Mouse (Mus musculus): ENCODE data around the gene Smox. TPM values are rescaled to one million over a fixed set of nuclear protein-coding genes. Genes with fewer than 3 reads are reported as not detected.

The Smox gene
- polyA plus RNA-seq, 1 experiment: 58.3 TPM

DNA sequence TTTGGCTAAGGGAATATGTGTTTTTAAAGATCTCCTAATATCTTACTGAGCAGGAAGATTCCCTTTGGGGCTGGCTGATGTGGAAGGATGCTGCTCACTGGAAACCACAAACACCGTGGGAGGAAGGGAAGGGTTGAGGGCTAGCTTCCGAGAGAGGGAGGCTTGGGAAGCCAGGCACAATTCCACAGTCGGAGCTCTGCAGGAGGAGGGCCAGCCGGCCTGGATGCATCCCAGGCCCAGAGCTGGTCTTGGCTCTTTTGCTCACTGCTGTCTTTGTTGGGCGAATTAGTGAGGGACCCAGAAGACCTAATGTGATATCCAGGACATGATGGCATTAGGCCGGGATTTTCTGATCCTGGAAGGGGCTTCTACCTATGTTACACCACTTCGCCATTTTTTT, 6.9 kb downstream of the Smox start:
- DNase-seq (ENCODE audit: low read depth): no peak

DNA sequence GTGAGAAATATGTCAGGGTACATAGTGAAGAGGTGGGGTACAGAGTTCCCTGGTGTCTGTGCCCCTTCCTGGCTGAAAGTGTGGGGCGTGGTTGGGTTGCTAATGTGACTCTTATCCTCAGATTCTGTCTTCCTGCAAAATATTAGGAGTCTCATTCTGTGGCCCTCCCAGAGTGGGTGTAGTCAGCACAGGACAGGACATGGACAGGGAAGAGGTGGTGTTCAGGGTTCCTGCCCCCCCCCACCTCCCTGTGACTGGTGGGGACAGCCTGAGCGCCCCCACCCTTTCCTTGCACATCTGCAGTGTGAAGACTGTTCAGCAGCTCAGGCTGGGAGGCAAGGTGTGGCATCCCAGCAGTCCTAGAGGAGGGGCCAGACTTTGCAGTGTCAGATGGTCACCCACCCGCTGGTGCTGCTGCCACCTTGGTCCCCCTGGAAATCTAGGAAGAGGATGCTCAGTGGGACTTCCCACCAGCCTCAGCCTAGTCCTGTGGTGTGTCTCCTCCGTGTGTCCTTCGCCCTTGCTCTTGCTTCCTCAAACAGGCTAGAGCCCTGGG, 8.1 kb downstream of the Smox start:
- TF ChIP-seq POLR2A (IDR thresholded peaks at IDR 0.05; ENCODE audit: borderline replicate concordance, extremely low read depth, insufficient read depth, insufficient read length, poor library complexity, severe bottlenecking) (no peak), CTCF (IDR thresholded peaks at IDR 0.05; ENCODE audit: borderline replicate concordance, extremely low read depth, insufficient read depth, insufficient read length) (no peak)
- no peak for DNase-seq (ENCODE audit: low read depth)

More for the DNA sequence above, 6.9 kb downstream of the Smox start:
- TF ChIP-seq POLR2A (IDR thresholded peaks at IDR 0.05; ENCODE audit: borderline replicate concordance, extremely low read depth, insufficient read depth, insufficient read length, poor library complexity, severe bottlenecking): no peak
- no peak for TF ChIP-seq CTCF (IDR thresholded peaks at IDR 0.05; ENCODE audit: borderline replicate concordance, extremely low read depth, insufficient read depth, insufficient read length)

DNA sequence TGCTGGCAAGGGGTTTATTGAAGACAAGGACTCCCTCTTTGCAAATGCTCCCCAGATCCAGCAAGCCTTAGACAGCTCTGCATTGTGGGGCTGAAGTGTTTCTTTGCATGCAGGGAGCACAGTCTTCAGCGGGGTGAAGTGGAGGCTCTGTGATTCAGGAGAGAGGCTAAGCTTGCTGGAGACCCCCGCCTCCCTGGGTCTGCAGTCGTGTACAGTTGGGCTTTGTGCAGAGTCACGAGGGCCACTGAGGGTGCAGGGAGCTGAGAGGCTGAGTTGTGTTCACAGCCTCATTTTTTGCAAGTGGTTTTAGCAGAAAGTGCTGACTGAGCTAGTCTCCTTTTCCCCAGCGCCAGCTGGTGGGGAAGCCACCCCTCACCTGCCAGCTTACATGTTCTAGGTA, 10.6 kb downstream of the Smox start:
- TF ChIP-seq POLR2A (IDR thresholded peaks at IDR 0.05; ENCODE audit: borderline replicate concordance, extremely low read depth, insufficient read depth, insufficient read length, poor library complexity, severe bottlenecking) (no peak), CTCF (IDR thresholded peaks at IDR 0.05; ENCODE audit: borderline replicate concordance, extremely low read depth, insufficient read depth, insufficient read length) (no peak)
- peak; percentile 77 for DNase-seq (ENCODE audit: low read depth)

DNA sequence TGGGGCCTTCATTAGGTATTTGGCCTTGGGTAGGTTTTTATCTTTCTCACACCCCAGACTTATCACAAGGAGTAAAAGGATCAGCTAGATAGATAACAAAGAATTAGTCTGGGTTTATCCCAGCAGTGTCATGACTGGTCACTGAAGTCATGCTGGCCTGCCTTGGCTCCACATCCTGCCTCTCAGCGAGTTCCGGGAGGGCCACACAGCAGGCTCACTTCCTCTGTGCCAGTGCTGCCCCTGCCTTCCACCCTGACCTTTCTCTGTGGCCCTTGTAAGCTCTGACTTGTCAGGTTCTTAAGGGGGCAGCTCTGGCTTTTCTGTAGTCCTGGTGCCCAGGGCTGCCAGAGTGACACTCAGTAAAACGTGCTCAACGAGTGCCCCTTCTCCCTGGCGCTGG, 11.3 kb downstream of the Smox start:
- TF ChIP-seq POLR2A (IDR thresholded peaks at IDR 0.05; ENCODE audit: borderline replicate concordance, extremely low read depth, insufficient read depth, insufficient read length, poor library complexity, severe bottlenecking): no peak
- TF ChIP-seq CTCF (IDR thresholded peaks at IDR 0.05; ENCODE audit: borderline replicate concordance, extremely low read depth, insufficient read depth, insufficient read length): no peak
- DNase-seq (ENCODE audit: low read depth): no peak

DNA sequence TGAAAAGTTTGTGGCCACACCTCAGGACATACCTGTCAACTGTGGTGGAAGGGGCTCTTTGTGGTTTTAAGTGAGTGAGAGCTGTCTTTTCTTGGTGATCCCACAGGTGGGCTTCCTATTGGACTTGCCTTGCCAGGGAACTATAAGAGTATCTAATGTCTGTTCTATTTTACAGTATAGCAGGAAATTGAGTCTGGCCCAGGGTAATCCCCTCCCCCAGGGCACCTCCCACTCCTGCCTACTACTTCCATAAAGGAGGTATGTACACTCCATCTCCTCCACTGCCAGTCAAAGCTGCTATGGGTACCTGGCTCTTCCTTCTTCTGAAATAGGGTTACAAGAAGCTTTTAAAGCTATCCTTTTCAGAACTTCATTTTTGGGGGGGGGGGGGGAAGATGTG, 14.1 kb downstream of the Smox start:
- no peak for DNase-seq (ENCODE audit: low read depth)
- TF ChIP-seq CTCF (IDR thresholded peaks at IDR 0.05; ENCODE audit: borderline replicate concordance, extremely low read depth, insufficient read depth, insufficient read length) (no peak), POLR2A (IDR thresholded peaks at IDR 0.05; ENCODE audit: borderline replicate concordance, extremely low read depth, insufficient read depth, insufficient read length, poor library complexity, severe bottlenecking) (no peak)

DNA sequence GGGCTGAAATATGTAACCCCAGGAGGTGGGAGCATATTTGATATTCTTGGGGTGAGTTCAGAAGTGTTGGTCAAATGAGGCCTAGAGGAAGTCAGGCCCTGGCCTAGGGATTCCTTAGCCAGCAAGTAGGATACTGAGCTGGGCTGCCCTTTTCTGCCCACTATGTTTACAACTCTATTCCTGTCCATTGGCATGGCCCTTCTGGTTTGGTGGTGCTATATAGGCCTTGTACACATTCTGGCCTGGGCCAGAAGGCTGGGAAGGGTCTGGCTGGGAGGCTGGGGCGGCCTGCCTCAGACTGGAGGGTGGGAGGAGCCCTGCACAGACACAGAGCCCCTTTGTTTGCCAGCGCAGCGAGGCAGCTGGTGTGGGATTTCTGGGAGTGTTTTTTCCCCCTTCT, 15.1 kb downstream of the Smox start:
- TF ChIP-seq POLR2A (IDR thresholded peaks at IDR 0.05; ENCODE audit: borderline replicate concordance, extremely low read depth, insufficient read depth, insufficient read length, poor library complexity, severe bottlenecking) (no peak), CTCF (IDR thresholded peaks at IDR 0.05; ENCODE audit: borderline replicate concordance, extremely low read depth, insufficient read depth, insufficient read length) (no peak)

DNA sequence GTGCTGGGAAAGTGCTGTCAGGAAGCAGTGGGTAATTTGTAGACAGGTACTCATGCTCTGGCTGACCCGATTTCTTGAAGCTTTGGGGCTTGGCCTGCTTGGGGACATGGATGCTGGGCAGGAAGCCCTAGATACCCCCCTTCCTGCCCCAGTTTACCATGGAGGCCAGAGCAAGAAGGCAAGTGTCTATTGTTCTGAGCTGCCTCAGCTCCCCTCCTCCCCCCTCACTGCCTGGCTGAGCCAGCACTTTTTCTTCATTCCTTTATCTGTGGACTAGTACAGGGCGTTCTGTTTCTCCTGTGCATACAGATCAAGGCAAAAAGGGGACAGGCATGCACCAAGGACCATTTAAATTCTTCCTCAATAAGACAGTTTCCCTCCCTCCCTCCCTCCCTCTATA, 17.2 kb downstream of the Smox start:
- TF ChIP-seq CTCF (IDR thresholded peaks at IDR 0.05; ENCODE audit: borderline replicate concordance, extremely low read depth, insufficient read depth, insufficient read length): no peak
- no peak for TF ChIP-seq POLR2A (IDR thresholded peaks at IDR 0.05; ENCODE audit: borderline replicate concordance, extremely low read depth, insufficient read depth, insufficient read length, poor library complexity, severe bottlenecking)
- DNase-seq (ENCODE audit: low read depth): peak; percentile 36

More for the DNA sequence above, 15.1 kb downstream of the Smox start:
- peak; percentile 89 for DNase-seq (ENCODE audit: low read depth)

DNA sequence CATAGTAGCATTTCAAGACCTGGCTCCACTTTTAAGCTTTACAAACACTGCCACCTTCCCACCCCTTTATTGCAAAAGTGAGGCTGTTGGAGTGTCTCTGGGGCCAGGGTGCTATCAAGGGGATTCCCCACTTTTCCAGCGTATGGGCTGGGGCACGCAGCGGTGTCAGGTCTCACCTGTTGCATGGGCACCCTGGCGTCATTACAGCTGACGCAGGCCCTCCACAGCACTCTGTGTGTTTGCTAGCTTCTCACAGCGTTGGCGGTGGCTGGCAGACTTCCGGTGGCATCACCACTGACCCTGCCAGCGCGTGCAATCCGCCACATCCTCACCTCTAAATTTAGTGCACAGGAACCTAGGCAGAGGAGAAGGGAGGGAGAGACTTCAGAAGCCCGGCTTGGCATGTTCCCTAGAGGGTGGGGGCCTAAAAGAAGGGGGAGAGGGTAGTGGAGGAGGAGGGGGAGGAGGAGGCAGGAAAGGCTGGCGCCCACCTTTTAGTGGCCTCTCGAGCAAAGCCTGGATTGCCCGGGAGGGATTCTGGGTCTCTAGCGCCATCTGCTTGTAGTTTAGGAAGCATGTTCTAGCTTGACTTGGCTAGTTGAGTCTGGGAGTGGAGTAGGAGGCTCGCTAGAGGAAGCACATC, 18.5 kb downstream of the Smox start:
- DNase-seq (ENCODE audit: low read depth): peak; percentile 90
- TF ChIP-seq CTCF (IDR thresholded peaks at IDR 0.05; ENCODE audit: borderline replicate concordance, extremely low read depth, insufficient read depth, insufficient read length): peak; percentile 84
- TF ChIP-seq POLR2A (IDR thresholded peaks at IDR 0.05; ENCODE audit: borderline replicate concordance, extremely low read depth, insufficient read depth, insufficient read length, poor library complexity, severe bottlenecking): no peak

DNA sequence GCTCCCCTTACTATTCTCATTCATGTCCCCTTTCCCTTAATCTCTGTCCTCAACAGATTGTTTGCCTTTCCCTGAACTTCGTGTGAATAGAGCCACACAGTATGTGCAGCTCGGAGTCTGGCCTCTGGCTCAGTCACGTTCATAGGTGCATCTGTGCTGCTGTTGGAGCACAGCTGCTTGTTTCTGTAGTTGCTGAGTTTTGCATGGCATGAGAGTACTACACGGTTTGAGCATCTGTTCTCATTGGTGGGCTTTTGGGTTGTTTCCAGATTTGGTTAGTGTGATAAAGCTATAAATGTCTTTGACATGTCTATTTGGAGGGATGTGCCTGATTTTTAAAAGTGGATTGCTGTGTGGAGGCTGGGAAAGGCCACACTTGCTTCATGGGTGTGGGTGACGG, 19.2 kb downstream of the Smox start:
- no peak for TF ChIP-seq POLR2A (IDR thresholded peaks at IDR 0.05; ENCODE audit: borderline replicate concordance, extremely low read depth, insufficient read depth, insufficient read length, poor library complexity, severe bottlenecking)
- TF ChIP-seq CTCF (IDR thresholded peaks at IDR 0.05; ENCODE audit: borderline replicate concordance, extremely low read depth, insufficient read depth, insufficient read length): no peak
- DNase-seq (ENCODE audit: low read depth): no peak

DNA sequence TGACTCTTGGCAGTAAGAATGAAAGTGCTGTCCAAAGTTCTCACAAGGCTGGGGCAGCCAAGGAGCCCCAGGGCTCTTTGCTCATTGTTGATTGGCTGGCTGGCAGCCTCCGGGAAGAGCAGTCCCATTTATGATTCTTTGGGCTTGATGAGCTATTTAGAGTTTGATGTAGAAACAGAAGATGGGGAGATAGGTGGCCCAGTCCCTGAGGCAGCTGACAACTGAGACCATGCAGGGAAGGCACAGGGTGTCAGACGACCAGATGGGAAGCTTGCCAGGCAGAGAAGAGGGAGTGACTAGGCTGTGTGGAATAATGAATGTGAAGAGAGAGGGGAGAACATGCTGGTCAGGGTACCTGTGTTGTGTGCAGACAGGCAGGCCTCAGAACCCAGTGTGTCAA, 22.2 kb downstream of the Smox start:
- peak; percentile 60 for DNase-seq (ENCODE audit: low read depth)
- TF ChIP-seq POLR2A (IDR thresholded peaks at IDR 0.05; ENCODE audit: borderline replicate concordance, extremely low read depth, insufficient read depth, insufficient read length, poor library complexity, severe bottlenecking): no peak
- TF ChIP-seq CTCF (IDR thresholded peaks at IDR 0.05; ENCODE audit: borderline replicate concordance, extremely low read depth, insufficient read depth, insufficient read length): no peak

DNA sequence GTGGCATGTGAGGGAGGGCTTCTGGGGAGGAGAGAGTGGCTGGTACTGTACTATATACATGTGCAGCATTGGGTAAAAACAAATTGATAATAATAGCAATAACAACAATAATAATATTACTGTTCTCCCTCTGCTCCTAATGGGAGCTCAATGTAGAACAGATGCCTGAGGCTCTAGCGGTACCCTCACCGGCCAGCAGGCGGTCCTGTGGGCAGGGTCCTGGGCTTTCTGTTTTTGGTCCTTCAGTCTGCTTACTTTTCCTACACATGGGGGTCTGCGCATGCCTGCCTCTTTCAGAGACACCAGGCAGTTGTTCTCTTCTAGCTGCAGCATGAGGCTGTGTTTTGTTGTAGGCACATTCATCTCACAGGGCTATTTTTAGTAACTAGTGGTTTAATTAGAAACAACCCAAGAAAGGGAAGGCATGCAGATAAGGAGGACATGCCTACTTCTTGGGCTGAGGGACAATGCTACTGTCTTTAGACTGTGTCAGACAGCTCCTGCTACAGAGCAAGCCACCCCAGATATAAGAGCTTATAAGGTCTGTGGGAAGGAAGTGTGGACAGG, 22.8 kb downstream of the Smox start:
- DNase-seq (ENCODE audit: low read depth): no peak
- TF ChIP-seq CTCF (IDR thresholded peaks at IDR 0.05; ENCODE audit: borderline replicate concordance, extremely low read depth, insufficient read depth, insufficient read length) (peak; percentile 24; the same call in 1 of the 2 replicates), POLR2A (IDR thresholded peaks at IDR 0.05; ENCODE audit: borderline replicate concordance, extremely low read depth, insufficient read depth, insufficient read length, poor library complexity, severe bottlenecking) (no peak)

DNA sequence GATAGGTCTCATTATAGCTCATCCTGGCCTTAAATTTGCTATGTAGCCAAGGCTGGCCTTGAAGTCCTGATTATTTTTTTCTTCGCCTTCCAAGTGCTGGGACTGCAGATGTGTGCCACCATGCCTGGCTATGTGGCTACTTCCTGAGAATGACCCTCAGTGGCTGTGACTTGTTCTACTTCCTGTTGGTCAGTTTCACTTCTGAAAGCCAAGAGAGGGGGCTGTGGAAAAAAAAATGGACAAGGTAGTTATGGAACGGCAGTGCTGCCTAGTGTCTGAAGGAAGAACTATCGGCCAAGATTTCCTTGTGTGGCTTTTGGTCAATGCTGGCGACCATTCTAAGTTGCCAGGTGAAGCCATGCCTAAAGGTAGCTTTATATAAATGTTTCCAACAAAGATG, 26.3 kb downstream of the Smox start:
- no peak for TF ChIP-seq POLR2A (IDR thresholded peaks at IDR 0.05; ENCODE audit: borderline replicate concordance, extremely low read depth, insufficient read depth, insufficient read length, poor library complexity, severe bottlenecking)
- no peak for TF ChIP-seq CTCF (IDR thresholded peaks at IDR 0.05; ENCODE audit: borderline replicate concordance, extremely low read depth, insufficient read depth, insufficient read length)
- no peak for DNase-seq (ENCODE audit: low read depth)

Measured in brain, embryonic 14.5 days (tissue).